Mouse (Mus musculus): ENCODE results near the gene Ncor2. TPM values are rescaled to one million over a fixed set of nuclear protein-coding genes. Genes with fewer than 3 reads are reported as not detected.

The Ncor2 gene
- polyA plus RNA-seq, 1 experiment from 2014 or later, result 11.1 TPM

DNA sequence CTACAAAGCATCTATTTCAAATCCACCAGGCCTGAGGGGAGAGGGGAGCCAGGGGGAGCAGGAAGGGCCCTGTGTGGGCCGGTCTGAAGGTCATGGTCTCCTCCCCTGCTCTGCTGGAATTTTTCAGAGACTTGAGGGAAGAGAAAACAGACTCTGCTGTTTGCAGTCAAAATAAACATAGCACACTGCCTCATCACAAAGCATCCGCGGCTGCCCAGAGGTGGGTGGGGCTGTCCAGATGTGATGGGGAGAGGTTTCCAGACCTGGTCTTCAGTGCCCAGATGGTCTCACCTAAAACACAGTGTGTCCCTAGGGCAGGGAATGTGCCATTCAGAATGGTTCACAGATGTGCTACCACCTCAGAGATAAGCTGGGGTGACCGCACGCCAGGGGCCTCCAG is 132.6 kb downstream of the Ncor2 start:
- Histone ChIP-seq H3K9ac (ENCODE audit: low read length) (no peak overlapping the region), H3K27me3 (ENCODE audit: control insufficient read depth, insufficient read depth, low read length) (no peaks in the 10 kb centered on the region), H3K9me3 (ENCODE audit: control insufficient read depth, low read length) (no peaks in the 10 kb centered on the region), H3K27ac (replicated peaks) (no peak overlapping the region), H3K4me2 (replicated peaks; ENCODE audit: low read depth) (no peak overlapping the region), H3K36me3 (ENCODE audit: control insufficient read depth, insufficient read depth, low read length) (peaks cover 50% of the 10 kb centered on the region), H3K4me1 (replicated peaks; ENCODE audit: control insufficient read depth, insufficient read depth) (no peaks in the 10 kb centered on the region), H3K4me3 (ENCODE audit: low read depth, low read length) (no peak overlapping the region)
- ATAC-seq (ENCODE audit: low FRiP score, low TSS enrichment) (no peak), DNase-seq (ENCODE audit: low spot score) (no peak)
- WGBS, result 54% methylated on average over 5 of the region's 5 CpGs
- TF ChIP-seq EP300 (optimal IDR thresholded peaks at IDR 0.05) (no peak), CTCF (IDR thresholded peaks at IDR 0.05; ENCODE audit: low read depth) (no peak)

GRCm38 (mm10) chr5:125045202-125045601 is 133.8 kb downstream of the Ncor2 start:
- no peak overlapping the region for H3K4me3 ChIP-seq (ENCODE audit: low read depth, low read length)
- no peak overlapping the region for H3K4me2 ChIP-seq (replicated peaks; ENCODE audit: low read depth)
- TF ChIP-seq CTCF (IDR thresholded peaks at IDR 0.05; ENCODE audit: low read depth) (no peak; the same call in 1 of the 2 replicates), EP300 (optimal IDR thresholded peaks at IDR 0.05) (no peak)
- no peak for ATAC-seq (ENCODE audit: low FRiP score, low TSS enrichment)
- H3K9ac ChIP-seq (ENCODE audit: low read length), result no peak overlapping the region
- peaks cover 41% of the 10 kb centered on the region for H3K36me3 ChIP-seq (ENCODE audit: control insufficient read depth, insufficient read depth, low read length)
- no peak for DNase-seq (ENCODE audit: low spot score)
- no peaks in the 10 kb centered on the region for H3K27me3 ChIP-seq (ENCODE audit: control insufficient read depth, insufficient read depth, low read length)
- WGBS, result 71% methylated on average over 5 of the region's 5 CpGs
- no peak overlapping the region for H3K27ac ChIP-seq (replicated peaks)
- no peaks in the 10 kb centered on the region for H3K9me3 ChIP-seq (ENCODE audit: control insufficient read depth, low read length)
- H3K4me1 ChIP-seq (replicated peaks; ENCODE audit: control insufficient read depth, insufficient read depth), result no peaks in the 10 kb centered on the region

DNA sequence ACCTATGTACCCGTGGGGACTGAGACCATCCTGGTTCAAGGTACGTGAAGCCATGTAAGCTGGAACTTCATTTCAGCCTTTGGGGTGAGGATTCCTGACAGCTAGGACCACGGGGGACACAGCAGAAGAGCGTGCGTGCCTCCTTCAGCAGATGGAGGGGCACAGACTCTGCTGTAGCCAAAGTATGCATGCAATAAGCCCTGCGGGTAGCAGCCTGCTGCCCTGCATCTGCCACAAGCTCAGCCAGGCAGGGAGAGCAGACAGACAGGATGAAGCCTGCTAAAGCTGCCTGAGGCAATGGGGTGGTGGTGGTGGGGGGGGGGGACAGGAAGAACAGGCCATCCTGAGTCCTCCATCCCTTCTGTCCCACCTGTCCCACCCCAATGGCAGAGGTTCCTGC is 135.6 kb downstream of the Ncor2 start:
- TF ChIP-seq EP300 (optimal IDR thresholded peaks at IDR 0.05) (no peak), CTCF (IDR thresholded peaks at IDR 0.05; ENCODE audit: low read depth) (no peak)
- DNase-seq (ENCODE audit: low spot score), result no peak
- 87% methylated on average over 6 of the region's 6 CpGs for WGBS
- no peak overlapping the region for H3K9ac ChIP-seq (ENCODE audit: low read length)
- no peak overlapping the region for H3K27ac ChIP-seq (replicated peaks)
- H3K9me3 ChIP-seq (ENCODE audit: control insufficient read depth, low read length), result no peaks in the 10 kb centered on the region
- no peak overlapping the region for H3K4me3 ChIP-seq (ENCODE audit: low read depth, low read length)
- no peaks in the 10 kb centered on the region for H3K27me3 ChIP-seq (ENCODE audit: control insufficient read depth, insufficient read depth, low read length)
- H3K4me1 ChIP-seq (replicated peaks; ENCODE audit: control insufficient read depth, insufficient read depth), result no peaks in the 10 kb centered on the region
- no peak for ATAC-seq (ENCODE audit: low FRiP score, low TSS enrichment)
- peaks cover 37% of the 10 kb centered on the region for H3K36me3 ChIP-seq (ENCODE audit: control insufficient read depth, insufficient read depth, low read length)
- H3K4me2 ChIP-seq (replicated peaks; ENCODE audit: low read depth), result no peak overlapping the region

DNA sequence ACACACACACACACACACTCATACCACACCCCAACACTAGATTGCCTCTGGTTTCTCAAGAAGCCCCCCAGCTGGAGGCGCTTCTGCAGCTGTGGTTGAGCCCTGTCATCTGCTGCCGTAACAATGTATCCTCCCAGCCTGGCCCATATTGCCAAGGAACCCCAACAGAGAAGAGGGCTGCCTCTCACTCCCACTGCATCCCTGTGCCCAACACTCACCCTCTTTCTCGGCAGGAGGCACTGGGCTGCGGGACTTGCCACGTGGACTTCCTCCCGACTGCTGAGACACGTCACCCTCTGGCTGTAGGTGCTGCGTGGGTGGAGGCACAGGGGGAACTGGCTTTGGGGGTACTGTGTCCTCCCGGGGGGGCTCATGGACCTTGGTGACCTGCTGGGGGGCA is 137.4 kb downstream of the Ncor2 start:
- no peaks in the 10 kb centered on the region for H3K9me3 ChIP-seq (ENCODE audit: control insufficient read depth, low read length)
- no peak for ATAC-seq (ENCODE audit: low FRiP score, low TSS enrichment)
- H3K27me3 ChIP-seq (ENCODE audit: control insufficient read depth, insufficient read depth, low read length), result no peaks in the 10 kb centered on the region
- TF ChIP-seq CTCF (IDR thresholded peaks at IDR 0.05; ENCODE audit: low read depth) (no peak), EP300 (optimal IDR thresholded peaks at IDR 0.05) (no peak)
- H3K9ac ChIP-seq (ENCODE audit: low read length), result no peak overlapping the region
- H3K4me3 ChIP-seq (ENCODE audit: low read depth, low read length), result no peak overlapping the region
- WGBS, result 79% methylated on average over 9 of the region's 9 CpGs
- H3K36me3 ChIP-seq (ENCODE audit: control insufficient read depth, insufficient read depth, low read length), result peaks cover 38% of the 10 kb centered on the region
- no peak for DNase-seq (ENCODE audit: low spot score)
- H3K4me2 ChIP-seq (replicated peaks; ENCODE audit: low read depth), result no peak overlapping the region
- H3K4me1 ChIP-seq (replicated peaks; ENCODE audit: control insufficient read depth, insufficient read depth), result no peaks in the 10 kb centered on the region
- no peak overlapping the region for H3K27ac ChIP-seq (replicated peaks)

DNA sequence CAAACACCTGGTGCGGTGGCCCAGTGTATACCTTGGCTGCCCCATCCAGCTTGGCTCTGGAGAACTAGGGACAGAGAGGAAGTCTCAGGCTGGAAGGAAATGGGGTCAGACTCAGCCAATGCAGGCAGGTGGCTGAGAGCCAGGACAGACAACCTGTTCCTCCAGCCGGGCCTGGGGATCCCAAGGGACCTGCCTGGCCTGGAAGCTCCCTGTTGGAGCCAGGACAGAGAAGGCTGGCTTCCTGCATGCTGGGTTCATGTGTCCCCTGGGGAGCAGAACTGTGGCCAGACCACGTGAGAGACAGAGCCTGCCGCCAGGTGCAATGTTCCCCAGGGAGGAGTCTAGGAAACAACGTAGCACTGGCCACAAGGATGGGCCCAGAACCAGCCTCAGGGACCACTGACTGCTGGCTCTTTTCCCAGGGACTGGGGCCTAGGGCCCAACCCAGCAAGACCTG is 138.9 kb downstream of the Ncor2 start:
- Histone ChIP-seq H3K9me3 (ENCODE audit: control insufficient read depth, low read length) (no peaks in the 10 kb centered on the region), H3K4me1 (replicated peaks; ENCODE audit: control insufficient read depth, insufficient read depth) (no peaks in the 10 kb centered on the region), H3K36me3 (ENCODE audit: control insufficient read depth, insufficient read depth, low read length) (peaks cover 38% of the 10 kb centered on the region), H3K27me3 (ENCODE audit: control insufficient read depth, insufficient read depth, low read length) (no peaks in the 10 kb centered on the region), H3K9ac (ENCODE audit: low read length) (no peak overlapping the region), H3K4me3 (ENCODE audit: low read depth, low read length) (no peak overlapping the region), H3K4me2 (replicated peaks; ENCODE audit: low read depth) (no peak overlapping the region), H3K27ac (replicated peaks) (peak overlapping the region; percentile 13; the same call in 1 of the 2 replicates)
- ATAC-seq (ENCODE audit: low FRiP score, low TSS enrichment), result peak; percentile 13; the same call in 1 of the 2 replicates
- 57% methylated on average over 5 of the region's 5 CpGs for WGBS
- TF ChIP-seq EP300 (optimal IDR thresholded peaks at IDR 0.05), result no peak
- TF ChIP-seq CTCF (IDR thresholded peaks at IDR 0.05; ENCODE audit: low read depth), result no peak
- DNase-seq (ENCODE audit: low spot score), result peak; percentile 52

GRCm38 (mm10) chr5:125039377-125040027 is 139.5 kb downstream of the Ncor2 start:
- H3K4me1 ChIP-seq (replicated peaks; ENCODE audit: control insufficient read depth, insufficient read depth), result no peaks in the 10 kb centered on the region
- no peak overlapping the region for H3K27ac ChIP-seq (replicated peaks)
- ATAC-seq (ENCODE audit: low FRiP score, low TSS enrichment), result no peak
- TF ChIP-seq EP300 (optimal IDR thresholded peaks at IDR 0.05) (no peak), CTCF (IDR thresholded peaks at IDR 0.05; ENCODE audit: low read depth) (no peak)
- H3K4me2 ChIP-seq (replicated peaks; ENCODE audit: low read depth), result no peak overlapping the region
- no peaks in the 10 kb centered on the region for H3K9me3 ChIP-seq (ENCODE audit: control insufficient read depth, low read length)
- no peak for DNase-seq (ENCODE audit: low spot score)
- WGBS, result 87% methylated on average over 8 of the region's 8 CpGs
- no peak overlapping the region for H3K4me3 ChIP-seq (ENCODE audit: low read depth, low read length)
- H3K27me3 ChIP-seq (ENCODE audit: control insufficient read depth, insufficient read depth, low read length), result no peaks in the 10 kb centered on the region
- H3K9ac ChIP-seq (ENCODE audit: low read length), result no peak overlapping the region
- H3K36me3 ChIP-seq (ENCODE audit: control insufficient read depth, insufficient read depth, low read length), result peaks cover 37% of the 10 kb centered on the region
